Mouse (Mus musculus) frontal cortex, adult (tissue): Measurements from ENCODE around the gene Rasgrp2.

Source experiments
- ATAC-seq: cut with Nextera tagmentation; 2 replicates; pipeline ENCODE4 v1.9.2; 2017; ENCODE audit warnings: mild to moderate bottlenecking, moderate library complexity, mixed read lengths; ENCODE audit not compliant: low TSS enrichment

Gene Rasgrp2

GRCm38 (mm10) chr19:6382323-6382924 is 16.7 kb upstream of the Rasgrp2 start:
- ATAC-seq = 0 out of 2 replicates have a peak, but pooled peaks have one; percentile 29

GRCm38 (mm10) chr19:6383470-6383869 is 15.7 kb upstream of the Rasgrp2 start:
- ATAC-seq = no peak

GRCm38 (mm10) chr19:6384128-6384527 is 15.0 kb upstream of the Rasgrp2 start, which contains the start of gene Pygm:
Gene Pygm (plus strand): TSS chr19:6384399.
- peak; percentile 64 for ATAC-seq

- no peak for ATAC-seq
Observed at GRCm38 (mm10) chr19:6384954-6385353, 14.2 kb upstream of the Rasgrp2 start.

GRCm38 (mm10) chr19:6385419-6385818 is 13.7 kb upstream of the Rasgrp2 start:
- ATAC-seq = no peak

GRCm38 (mm10) chr19:6385821-6386220 is 13.3 kb upstream of the Rasgrp2 start:
- ATAC-seq = no peak

GRCm38 (mm10) chr19:6386234-6386633 is 12.9 kb upstream of the Rasgrp2 start:
- no peak for ATAC-seq

GRCm38 (mm10) chr19:6388006-6388405 is 11.1 kb upstream of the Rasgrp2 start:
- ATAC-seq = no peak

GRCm38 (mm10) chr19:6389803-6390202 is 9.3 kb upstream of the Rasgrp2 start:
- ATAC-seq = no peak

- no peak for ATAC-seq
Observed at GRCm38 (mm10) chr19:6390251-6390650, 8.9 kb upstream of the Rasgrp2 start.

GRCm38 (mm10) chr19:6392743-6393393 is 6.3 kb upstream of the Rasgrp2 start:
- no peak for ATAC-seq

- ATAC-seq = no peak
Observed at GRCm38 (mm10) chr19:6393637-6394036, 5.5 kb upstream of the Rasgrp2 start.

- ATAC-seq = peak; percentile 64
Observed at GRCm38 (mm10) chr19:6396237-6396636, 2.9 kb upstream of the Rasgrp2 start.

- ATAC-seq = no peak
Observed at GRCm38 (mm10) chr19:6397582-6398249, 1.4 kb upstream of the Rasgrp2 start.

GRCm38 (mm10) chr19:6398447-6399284 is 474 bp upstream of the Rasgrp2 start:
- no peak for ATAC-seq

GRCm38 (mm10) chr19:6400096-6401086 is 1.3 kb downstream of the Rasgrp2 start:
- no peak for ATAC-seq

- ATAC-seq = peak; percentile 11
Observed at GRCm38 (mm10) chr19:6401131-6401815, 2.1 kb downstream of the Rasgrp2 start.

- no peak for ATAC-seq
Observed at GRCm38 (mm10) chr19:6401951-6402350, 2.8 kb downstream of the Rasgrp2 start.

- ATAC-seq = no peak
Observed at GRCm38 (mm10) chr19:6403869-6404268, 4.7 kb downstream of the Rasgrp2 start.

GRCm38 (mm10) chr19:6405433-6405832 is 6.3 kb downstream of the Rasgrp2 start:
- ATAC-seq = no peak
